Mouse (Mus musculus) gastrocnemius, adult 2 months (tissue): ENCODE measurements around the gene Gfer. TPM values are rescaled to one million over a fixed set of nuclear protein-coding genes. Genes with fewer than 3 reads are reported as not detected.
"Not testable (repeated sequence)": the region's sequence is repeated elsewhere in the genome, so short reads cannot be mapped to it uniquely, and the experiment has no call there.

Source experiments
- DNase-seq: peaks from one replicate; pipeline ENCODE4 v3.0.0; 2022
- H3K27ac ChIP-seq: fragments of 200-600 bp; 2 replicates; pipeline ENCODE4 v1.8.1; 2022; ENCODE audit warnings: mild to moderate bottlenecking
- H3K4me3 ChIP-seq: fragments of 200-600 bp; 2 replicates; pipeline ENCODE4 v1.8.1; 2022; ENCODE audit warnings: mild to moderate bottlenecking, moderate library complexity
- CTCF ChIP-seq: fragments of 200-600 bp; IDR thresholded peaks from 2 replicates; pipeline ENCODE4 v1.8.1; 2022; ENCODE audit warnings: antibody characterized with exemption, mild to moderate bottlenecking, moderate library complexity
- intact Hi-C: fragments of 180-260 bp; cut with DNase I; formaldehyde crosslinking; loops from one replicate; pipeline ENCODE4 v1.15.1; 2025
- total RNA-seq, 2 experiments: library from RNA; stranded (reverse); gene quantifications; 2 replicates each; pipeline ENCODE4 v1.2.3; 2021

Gene Gfer
- total RNA-seq, 2 experiments from 2014 or later: 32.8 to 37.5 TPM

DNA sequence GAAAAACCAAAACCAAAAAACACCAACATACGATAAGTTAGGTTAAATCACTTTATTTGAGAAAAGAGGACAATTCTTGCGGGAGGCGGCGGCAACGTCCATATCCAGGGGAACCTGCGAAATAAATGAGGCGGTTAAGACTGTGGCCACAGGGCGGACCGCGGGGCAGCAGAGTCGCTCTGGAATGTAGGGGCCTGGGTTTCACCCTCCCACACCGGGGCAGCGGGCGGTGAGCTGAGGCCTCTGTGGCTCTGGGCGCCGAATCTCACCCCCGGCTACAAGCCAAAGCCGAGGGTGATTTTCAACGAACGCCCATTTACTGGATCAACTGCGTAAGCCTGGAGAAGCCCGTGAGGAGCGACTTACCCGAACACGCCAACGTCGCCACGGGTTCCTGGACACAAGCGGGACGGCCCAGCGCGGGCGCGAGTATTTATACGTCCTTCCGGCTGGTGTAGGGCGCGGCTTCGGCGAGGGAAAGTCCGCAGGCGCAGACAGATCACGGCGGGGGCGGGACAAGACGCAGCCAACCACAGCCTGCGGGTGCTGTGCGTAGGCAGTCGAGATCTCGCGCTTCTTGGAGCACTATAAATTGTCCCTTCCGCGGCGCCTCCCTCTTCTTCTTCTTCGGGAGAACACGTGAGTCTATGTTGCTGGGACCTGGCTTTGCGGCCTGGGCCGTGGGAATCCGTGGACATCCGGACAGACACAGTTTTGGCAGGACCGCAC is 23.7 kb upstream of the Gfer start:
- H3K27ac ChIP-seq: peak overlapping the region; percentile 98
- peak overlapping the region; percentile 98 for H3K4me3 ChIP-seq
- TF ChIP-seq CTCF: no peak
- intact Hi-C loops: loop anchor here (1.0 kb wide), 1 partner anchor 12 kb away; the partner anchor contains the start of gene Tbl3
- peak; percentile 99 for DNase-seq

DNA sequence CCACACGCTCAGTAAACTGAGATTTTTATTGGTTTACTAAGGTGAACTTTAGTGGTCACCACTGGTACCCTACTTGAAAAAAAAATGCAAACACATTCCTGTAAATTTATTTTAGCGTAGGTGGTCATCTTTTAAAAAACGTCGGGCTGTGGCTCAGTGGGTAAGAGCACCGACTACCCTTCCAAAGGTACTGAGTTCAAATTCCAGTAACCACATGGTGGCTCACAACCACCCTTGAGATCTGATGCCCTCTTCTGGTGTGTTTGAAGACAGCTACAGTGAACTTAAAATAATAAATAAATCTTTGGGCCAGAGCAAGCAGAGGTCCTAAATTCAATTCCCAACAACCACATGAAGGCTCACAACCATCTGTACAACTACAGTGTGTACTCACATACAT is 23.0 kb upstream of the Gfer start:
- intact Hi-C loops: loop anchor here (1.0 kb wide), 1 partner anchor 12 kb away; the partner anchor contains the start of gene Tbl3

DNA sequence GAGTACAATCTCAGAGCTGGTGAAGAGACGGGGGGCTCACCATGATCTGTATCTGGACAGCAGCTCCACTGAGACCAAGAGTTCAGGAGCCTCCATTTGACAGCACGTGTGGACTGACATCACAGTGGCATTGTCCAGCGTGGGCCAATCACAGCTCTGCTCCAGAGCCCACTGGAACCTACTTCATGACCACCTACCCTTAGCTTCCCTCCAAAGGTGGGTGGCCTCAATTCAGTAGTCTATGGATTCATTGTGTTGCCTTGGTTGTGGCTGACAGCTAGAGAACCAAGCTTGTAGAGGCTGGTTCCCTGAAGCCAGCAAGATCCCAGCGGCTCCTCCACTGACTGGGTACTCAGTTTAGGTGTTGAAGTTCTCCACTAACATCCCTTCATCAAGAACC is 22.0 kb upstream of the Gfer start, which contains the start of the genes Rnf151 and Rps2:
TSS of gene Rnf151 (minus strand) at position 121 of the 400 bp plus-strand sequence.
TSS of gene Rps2 (plus strand) at position 174 of the 400 bp plus-strand sequence.
- H3K4me3 ChIP-seq: peak within 1 kb of the TSS; percentile 98
- H3K27ac ChIP-seq: peak within 1 kb of the TSS; percentile 98; the same call in 1 of the 2 replicates
- TF ChIP-seq CTCF: no peak
- intact Hi-C loops: no loop called here
- DNase-seq: no peak

More for the DNA sequence above, 23.0 kb upstream of the Gfer start:
- not testable (repeated sequence) for DNase-seq
- peak overlapping the region; percentile 98 for H3K4me3 ChIP-seq
- H3K27ac ChIP-seq: peak overlapping the region; percentile 98

DNA sequence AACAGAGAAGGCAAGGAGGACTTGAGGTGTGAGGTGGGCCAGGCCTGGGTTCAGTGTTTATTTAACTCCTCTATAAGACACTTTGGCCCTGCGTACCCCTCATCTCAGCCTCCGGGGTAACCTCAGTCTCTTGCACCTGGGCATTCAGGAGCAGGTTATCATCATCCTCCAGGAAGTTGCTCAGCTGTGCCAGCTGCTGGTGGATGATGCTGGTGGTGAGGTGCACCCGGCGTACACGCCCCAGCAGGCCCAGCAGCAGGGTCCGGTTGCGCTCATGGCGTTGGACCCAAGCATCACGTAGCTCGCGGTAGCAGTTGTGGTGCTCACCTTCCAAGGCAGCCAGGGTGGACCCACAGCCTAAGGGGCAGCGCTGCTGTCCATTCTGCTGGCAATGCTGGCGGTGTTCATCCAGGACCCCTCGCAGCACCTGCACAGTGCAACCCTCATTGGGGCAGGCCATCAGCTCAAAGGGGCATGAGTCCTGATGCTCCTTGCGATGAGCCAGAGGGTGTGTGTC is 20.3 kb upstream of the Gfer start:
- TF ChIP-seq CTCF: no peak
- intact Hi-C loops: no loop called here
- Histone ChIP-seq H3K4me3 (no peak overlapping the region), H3K27ac (no peak overlapping the region)
- no peak for DNase-seq

DNA sequence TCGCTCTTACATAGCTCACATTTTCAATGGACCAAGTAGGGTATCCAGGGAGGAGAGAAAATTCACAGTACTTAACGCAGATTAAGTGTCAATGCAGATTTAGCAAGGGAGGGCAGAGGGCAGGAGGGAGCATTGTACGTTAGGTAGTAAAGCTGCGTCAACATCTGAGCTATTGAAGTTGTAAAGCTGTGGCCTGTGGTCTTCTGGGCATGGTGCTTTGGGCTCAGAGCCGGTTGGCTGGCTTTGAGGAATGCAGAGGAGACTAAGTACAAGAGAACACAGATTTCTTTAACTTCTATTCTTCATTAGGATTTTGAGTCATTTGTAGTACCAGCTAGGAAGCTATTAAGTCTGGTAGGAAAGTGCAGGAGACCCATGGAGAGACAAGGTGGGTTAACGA is 19.6 kb upstream of the Gfer start:
- no peak overlapping the region for H3K4me3 ChIP-seq
- intact Hi-C loops: no loop called here
- no peak for TF ChIP-seq CTCF

DNA sequence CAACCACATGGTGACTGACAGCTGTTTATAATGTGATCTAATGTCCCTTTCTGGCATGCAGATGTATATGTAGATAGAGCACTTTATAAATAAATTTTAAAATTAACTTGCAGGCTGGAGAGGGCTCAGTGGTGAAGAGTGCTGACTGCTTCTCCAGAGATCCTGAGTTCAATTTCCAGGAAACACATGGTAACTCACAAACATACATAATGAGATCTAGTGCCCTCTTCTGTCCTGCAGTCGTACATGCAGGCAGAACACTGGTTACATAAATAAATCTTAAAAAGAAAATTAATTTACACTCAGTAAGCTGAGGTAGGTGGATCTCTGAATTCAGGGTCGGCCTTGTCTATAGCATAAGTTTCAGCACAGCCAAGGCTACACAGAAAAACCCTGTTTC is 12.7 kb upstream of the Gfer start:
- no peak for DNase-seq
- peak overlapping the region; percentile 86; the same call in 1 of the 2 replicates for H3K27ac ChIP-seq
- H3K4me3 ChIP-seq: peak overlapping the region; percentile 75
- intact Hi-C loops: no loop called here
- peak; percentile 62 for TF ChIP-seq CTCF

More for the DNA sequence above, 19.6 kb upstream of the Gfer start:
- H3K27ac ChIP-seq: no peak overlapping the region
- no peak for DNase-seq

DNA sequence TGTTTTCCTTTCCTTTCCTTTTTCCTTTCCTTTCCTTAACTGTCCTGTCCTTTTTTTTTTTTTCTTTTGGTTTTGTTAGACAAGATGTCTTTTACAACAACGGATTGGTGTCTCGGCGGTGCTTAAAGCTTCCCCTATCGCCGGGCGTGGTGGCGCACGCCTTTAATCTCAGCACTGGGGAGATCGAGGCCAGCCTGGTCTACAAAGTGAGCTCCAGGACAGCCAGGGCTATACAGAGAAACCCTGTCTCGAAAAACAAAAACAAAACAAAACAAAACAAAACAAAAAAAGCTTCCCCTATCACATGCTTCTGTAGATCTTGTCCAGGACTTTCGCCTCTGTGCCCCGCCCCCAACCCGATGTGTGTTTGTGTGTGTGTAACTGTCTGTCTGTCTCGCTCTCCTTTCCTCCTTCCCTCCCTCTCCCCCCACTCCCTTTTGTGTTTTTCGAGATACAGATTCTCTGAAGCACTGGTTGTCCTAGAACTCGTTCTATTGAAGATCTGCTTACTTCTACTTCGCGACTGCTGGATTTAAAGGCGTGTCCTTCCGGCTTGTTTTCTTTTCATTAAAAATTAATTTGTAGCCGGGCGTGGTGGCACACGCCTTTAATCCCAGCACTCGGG is 12.0 kb upstream of the Gfer start:
- H3K4me3 ChIP-seq: peak overlapping the region; percentile 75
- H3K27ac ChIP-seq: peak overlapping the region; percentile 86
- no peak for TF ChIP-seq CTCF
- intact Hi-C loops: loop anchor here (1.0 kb wide), 1 partner anchor 11 kb away; no protein-coding TSS in a partner anchor
- DNase-seq: no peak

DNA sequence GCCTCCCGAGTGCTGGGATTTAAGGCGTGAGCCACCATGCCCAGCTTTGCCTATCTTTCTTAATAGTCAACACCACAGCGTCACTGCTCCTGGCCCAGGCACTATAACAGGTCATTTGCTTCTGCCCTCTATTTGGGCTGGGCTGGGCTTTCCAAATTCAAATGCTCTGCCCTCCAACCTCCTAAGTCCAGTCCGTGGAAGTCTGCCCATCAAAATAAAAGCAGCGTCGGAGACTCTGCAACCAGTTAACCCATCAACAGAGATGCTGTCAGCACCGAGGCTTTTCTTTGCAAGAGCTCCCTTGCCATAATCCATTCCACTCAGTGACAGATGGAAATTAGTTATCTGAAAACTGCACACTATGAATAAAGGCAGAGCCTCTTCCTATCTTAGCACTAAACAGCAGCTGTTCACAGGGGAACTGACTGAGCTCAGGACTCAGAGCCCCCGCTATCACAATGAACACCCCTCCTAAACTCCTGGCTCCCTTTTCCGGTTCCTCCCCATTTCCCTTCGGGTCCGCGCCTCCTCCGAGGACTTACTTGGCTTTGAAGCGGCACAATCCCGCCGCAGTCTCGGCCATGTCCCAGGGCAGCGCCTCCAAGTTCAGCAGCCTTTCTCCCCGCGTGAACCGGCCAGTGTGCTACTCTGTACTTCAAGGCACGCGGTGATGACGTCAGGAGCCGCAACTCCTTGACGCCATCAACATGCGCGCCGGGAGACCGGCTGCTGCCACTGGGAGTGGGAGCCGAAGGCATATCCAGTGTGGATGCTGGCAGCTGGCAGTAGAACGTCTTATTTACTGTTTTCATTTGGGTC is 11.2 kb upstream of the Gfer start, which contains the start of gene Tbl3:
TSS of gene Tbl3 (minus strand) at position 679 of the 819 bp plus-strand sequence.
- DNase-seq: peak; percentile 94
- TF ChIP-seq CTCF: no peak
- peak within 1 kb of the TSS; percentile 75 for H3K4me3 ChIP-seq
- H3K27ac ChIP-seq: peak within 1 kb of the TSS; percentile 86
- intact Hi-C loops: loop anchor here (1.0 kb wide), 1 partner anchor 12 kb away; no protein-coding TSS in a partner anchor

DNA sequence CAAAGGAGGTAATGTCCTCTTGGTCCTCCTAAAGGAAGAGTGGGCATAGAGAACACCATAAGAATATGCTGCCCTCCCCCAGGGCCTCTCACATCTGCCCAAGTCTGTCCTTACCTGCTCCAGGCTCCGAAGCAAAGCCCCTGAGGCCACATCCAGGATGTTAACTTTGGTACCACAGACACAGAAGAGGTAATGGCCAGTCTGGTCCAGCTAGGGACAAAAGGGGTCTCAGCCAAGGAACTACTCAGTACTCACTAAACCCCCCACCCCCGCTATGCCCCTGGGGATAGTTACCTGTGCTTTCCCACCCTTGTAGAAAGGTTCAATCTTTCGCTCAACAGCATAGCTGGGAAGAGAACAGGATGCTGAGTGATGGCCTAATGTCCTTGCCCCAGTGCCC is 9.9 kb upstream of the Gfer start:
- intact Hi-C loops: no loop called here
- TF ChIP-seq CTCF: no peak
- H3K27ac ChIP-seq: no peak overlapping the region
- DNase-seq: no peak
- no peak overlapping the region for H3K4me3 ChIP-seq

DNA sequence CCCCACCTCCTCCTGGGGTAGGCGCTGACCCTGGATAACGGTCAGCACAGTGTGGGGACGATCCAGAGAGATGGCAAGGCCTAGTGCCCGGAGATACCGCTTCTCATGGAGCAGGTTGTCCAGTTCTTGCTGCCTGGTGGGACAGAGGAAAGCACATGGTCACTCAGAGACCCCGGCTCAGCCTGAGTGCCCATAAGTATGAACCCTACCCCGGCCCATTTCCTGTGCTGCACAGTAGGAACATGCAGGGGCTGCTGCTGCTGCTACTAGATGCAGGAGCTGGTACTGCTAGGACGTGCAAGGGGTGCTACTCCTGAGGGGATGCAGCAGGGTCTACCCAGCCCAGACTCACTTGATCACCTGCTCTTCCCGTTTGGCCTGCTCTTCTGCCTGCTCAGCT is 5.3 kb upstream of the Gfer start:
- H3K27ac ChIP-seq: no peak overlapping the region
- no peak for TF ChIP-seq CTCF
- H3K4me3 ChIP-seq: no peak overlapping the region
- DNase-seq: no peak
- intact Hi-C loops: no loop called here

DNA sequence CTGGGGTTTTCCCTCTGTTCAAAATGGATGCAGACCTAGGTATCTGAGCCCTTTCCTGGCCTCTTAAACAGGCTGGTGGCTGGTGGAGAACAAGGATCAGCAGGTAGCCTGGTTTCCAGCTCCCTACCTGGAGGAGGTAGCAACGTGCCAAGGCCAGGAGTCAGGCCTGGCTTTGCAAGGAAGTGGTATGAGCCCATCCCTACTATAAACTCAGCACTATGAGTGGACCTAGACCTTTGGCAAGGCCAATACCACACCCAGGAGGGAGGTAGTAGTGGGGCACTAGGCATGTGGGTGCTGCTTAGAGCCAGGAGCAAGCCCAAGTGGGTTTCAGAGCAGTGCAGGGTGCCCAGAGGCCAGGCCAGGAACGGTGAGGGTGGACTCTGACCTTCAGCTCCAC is 3.5 kb upstream of the Gfer start:
- TF ChIP-seq CTCF: no peak

DNA sequence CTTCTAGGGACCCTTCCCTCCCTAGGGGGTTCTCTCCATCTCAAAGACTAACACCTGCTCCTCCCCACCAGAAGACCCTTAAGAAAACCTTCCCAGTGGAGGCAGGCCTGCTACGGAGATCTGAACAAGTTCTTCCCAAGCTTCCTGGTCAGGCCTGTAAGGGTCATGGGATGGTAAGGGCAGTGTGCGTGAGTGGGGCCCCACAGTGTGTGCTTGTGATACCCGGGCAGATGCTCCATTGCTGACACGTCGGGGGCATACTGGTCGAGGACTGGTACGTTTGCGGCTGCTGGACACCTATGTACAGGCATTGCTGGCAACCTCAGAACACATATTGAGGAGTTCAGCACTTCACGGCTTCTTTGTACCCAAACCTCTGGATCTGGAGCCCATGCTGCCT is 2.8 kb upstream of the Gfer start:
- intact Hi-C loops: no loop called here
- Histone ChIP-seq H3K27ac (no peak overlapping the region), H3K4me3 (no peak overlapping the region)
- TF ChIP-seq CTCF: no peak
- DNase-seq: no peak

More for the DNA sequence above, 3.5 kb upstream of the Gfer start:
- H3K27ac ChIP-seq: no peak overlapping the region
- DNase-seq: no peak
- H3K4me3 ChIP-seq: no peak overlapping the region
- intact Hi-C loops: no loop called here
